Mouse (Mus musculus) hindlimb bud, embryonic 11.5 days (tissue): ENCODE data around the gene Vmn2r31.
"Not testable (repeated sequence)": the region's sequence is repeated elsewhere in the genome, so short reads cannot be mapped to it uniquely, and the experiment has no call there.

Experiments
- DNase-seq: peaks from one replicate; pipeline ENCODE4 v3.0.0-alpha.2; 2012; ENCODE audit warnings: low read depth, low spot score; ENCODE audit errors: extremely low spot score

Vmn2r31 gene

GRCm38 (mm10) chr7:7399603-7400002 is at the start of gene Vmn2r31:
Gene Vmn2r31, minus strand, starts transcription at chr7:7399703.
- not testable (repeated sequence) for DNase-seq

GRCm38 (mm10) chr7:7374431-7374830 is 25.1 kb downstream of the Vmn2r31 start, which contains the start of gene Gm45783:
Gene Gm45783, minus strand, starts transcription at chr7:7374573.
- DNase-seq: not testable (repeated sequence)

GRCm38 (mm10) chr7:7337509-7337908 is 62.0 kb downstream of the Vmn2r31 start, which contains the start of gene Vmn2r30:
Gene Vmn2r30, minus strand, starts transcription at chr7:7337609.
- not testable (repeated sequence) for DNase-seq
